Mouse (Mus musculus): ENCODE measurements around the gene Pan3.

Gene Pan3

DNA sequence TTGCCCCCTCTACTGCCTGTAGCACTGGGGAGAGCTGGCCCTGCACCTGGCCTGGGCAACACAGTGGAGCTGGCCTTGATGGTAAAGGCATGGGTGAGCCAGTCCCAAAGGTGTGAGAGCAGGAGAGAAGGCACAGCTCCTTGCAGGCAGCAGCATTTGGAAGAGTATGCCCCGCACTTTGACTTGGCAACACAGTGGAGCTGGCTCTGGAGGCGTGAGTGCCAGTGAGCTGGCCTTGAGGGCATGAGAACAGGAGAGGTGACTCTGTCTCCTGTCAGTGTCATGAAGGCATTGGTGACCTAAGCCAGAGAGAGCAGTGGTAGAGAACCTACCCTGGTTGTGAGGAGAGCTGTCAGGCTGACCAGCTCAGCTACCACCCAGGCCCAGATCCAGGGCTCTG lies 49.4 kb downstream of the Pan3 start:
- DNase-seq (ENCODE audit: low read depth, low spot score) = no peak

DNA sequence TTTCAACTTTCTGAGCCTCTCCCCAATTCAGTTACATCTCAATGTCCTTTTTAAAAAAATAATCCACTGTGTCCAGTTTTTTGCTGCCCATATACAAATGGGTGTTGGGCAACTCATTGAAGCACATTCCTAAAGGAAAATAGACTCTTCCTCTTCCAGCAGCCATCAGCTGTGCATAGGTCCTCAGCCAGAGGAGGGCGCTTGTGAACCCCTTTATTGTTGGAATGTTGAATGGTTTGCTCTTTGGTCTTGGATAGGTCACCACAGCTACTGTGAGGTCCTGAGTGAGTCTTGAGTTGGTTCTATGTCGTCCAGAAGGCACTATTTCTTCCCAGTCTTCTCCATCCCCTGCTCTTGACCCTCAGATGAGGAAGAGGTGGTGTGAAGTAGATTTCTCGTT lies 54.2 kb downstream of the Pan3 start:
- no peak for DNase-seq (ENCODE audit: low read depth, low spot score)

DNA sequence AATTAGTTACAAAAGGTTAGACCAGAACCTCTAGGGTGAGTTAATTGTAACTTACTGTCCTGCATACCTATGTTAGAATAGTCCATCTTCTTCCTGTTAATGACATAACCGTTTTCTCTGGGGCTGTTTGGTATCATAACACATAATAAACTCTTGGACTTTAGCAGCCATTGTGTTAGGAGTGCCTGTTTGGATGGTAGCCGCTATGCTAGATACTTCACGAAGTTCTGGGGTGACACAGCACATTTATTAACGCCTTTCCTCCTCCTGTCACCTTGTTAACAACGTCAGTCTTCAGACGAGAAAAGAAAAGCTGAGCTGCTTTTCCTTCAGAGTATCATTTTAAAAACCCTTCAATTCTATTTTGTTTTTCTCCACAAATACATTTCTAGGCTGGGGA lies 59.3 kb downstream of the Pan3 start:
- DNase-seq (ENCODE audit: low read depth, low spot score) = no peak

DNA sequence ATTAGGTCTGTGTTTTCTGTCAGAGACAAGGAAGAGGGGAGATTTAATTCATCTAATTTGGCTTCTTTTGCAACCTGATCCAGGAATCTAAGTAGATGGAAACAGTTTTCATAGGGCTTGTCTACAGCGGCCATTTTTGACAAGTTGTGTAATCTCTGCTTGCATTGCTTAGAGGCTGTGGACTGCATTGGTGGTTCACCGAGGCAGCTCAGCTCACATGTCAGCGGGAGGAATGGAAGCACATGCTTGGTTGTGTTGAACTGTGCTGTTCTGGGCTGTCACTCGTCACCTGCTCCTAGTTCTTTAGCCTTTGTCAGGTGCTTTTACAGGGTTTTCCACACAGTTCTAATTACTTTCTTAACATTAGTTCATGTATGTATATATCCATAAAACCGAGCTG lies 60.9 kb downstream of the Pan3 start:
- no peak for DNase-seq (ENCODE audit: low read depth, low spot score)

DNA sequence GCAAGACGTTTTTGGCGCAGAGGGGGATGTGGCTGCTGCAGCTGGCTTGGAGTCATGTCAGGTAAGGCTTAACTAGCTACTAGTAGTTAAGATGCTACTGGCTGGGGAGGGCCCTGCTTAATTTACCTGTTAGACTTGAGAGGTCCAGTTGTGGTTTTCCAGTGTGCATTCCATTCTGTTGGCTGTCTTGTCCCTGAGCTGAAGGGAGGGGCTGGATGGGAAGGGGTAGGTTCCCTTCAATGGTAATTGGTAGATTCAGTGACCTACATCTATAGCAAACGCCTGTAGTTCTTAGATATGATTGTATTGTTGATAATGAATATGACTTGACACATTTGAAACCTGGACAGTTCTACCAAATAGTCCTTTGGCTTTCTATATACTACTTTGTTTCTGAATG lies 62.5 kb downstream of the Pan3 start:
- DNase-seq (ENCODE audit: low read depth, low spot score) = no peak

DNA sequence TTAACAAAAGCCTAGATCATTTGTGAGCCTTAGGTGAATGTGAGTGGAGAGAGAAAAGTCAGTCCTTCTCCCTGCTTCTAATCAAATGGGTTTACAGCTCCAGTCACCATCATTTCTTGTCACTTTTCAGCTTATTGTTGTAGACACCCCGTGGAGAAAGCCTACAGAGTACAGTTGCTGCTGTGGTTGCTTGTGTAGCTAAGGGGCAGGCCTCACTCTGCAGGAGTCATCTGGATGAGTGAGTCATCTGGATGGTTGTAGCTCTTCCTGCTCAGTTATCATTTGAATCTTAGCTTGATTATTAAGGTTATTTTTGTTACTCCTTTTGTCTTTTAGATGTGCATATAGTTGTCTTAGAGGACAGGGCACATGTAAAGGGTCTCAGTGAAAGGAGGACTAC lies 63.2 kb downstream of the Pan3 start:
- DNase-seq (ENCODE audit: low read depth, low spot score) = no peak

DNA sequence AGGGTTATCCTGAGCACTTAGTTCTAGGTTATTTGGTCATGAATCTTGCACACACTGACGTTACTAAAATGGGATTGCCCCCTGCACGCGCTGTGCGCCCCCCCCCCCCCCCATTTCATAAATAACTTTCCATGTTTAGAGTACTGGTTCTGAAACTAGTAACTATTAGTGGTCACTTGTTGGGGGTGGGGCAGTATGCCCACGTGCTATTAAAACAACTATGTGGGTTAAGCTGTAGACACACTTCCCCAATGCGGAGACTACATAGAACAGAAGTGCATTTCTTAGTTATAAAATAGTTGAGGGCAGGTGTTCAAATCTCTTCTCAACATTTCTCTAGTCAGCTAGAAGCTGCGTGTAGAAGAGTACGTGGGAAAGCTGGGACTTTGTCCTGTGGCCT lies 63.7 kb downstream of the Pan3 start:
- DNase-seq (ENCODE audit: low read depth, low spot score) = peak; percentile 42

DNA sequence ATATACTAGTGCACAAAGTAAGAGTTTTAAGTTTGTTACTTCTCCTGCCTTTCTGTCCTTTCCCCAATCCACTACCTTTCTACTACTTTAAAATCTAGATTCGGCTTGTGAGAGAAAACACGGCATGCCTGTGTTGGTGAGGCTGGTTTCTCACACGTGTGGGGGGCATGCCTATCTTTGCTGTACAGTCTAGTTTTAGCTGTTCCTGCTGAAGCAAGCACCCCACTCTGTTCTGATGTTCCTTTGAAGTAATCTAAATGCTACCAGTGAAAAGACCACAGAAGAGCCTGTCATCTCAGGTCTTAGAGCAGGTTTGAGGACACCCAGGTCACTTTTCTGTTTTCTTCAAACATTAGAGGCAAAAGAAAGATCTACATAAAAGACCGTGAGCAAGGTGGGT lies 64.4 kb downstream of the Pan3 start:
- no peak for DNase-seq (ENCODE audit: low read depth, low spot score)

DNA sequence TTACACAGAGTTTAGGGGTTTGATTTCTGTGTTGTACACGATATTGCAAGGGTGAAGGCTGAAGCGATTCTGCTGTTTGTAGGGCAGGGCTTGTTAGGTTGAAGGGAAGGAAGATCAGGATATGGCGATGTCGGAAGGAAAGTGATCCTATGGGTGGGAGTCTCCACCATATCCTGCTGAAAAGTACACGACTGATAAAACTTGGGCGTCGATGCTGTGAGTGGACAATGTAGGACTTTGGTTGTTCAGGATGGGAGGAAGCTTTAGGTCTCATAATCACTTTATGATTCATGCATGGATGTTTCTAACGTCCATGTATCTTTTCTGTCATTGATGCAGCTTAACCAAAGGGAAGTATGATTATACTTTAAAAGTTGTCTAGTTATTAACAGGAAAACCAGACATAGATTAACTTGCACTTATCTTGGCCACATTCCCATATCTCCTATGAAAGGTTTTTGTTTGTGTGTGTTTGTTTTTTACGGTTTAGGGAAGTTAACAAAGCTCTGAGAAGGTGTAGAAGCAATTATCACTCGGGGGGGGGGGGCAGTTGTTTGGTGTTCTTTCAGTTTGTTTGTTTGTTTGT lies 64.9 kb downstream of the Pan3 start:
- DNase-seq (ENCODE audit: low read depth, low spot score) = no peak

DNA sequence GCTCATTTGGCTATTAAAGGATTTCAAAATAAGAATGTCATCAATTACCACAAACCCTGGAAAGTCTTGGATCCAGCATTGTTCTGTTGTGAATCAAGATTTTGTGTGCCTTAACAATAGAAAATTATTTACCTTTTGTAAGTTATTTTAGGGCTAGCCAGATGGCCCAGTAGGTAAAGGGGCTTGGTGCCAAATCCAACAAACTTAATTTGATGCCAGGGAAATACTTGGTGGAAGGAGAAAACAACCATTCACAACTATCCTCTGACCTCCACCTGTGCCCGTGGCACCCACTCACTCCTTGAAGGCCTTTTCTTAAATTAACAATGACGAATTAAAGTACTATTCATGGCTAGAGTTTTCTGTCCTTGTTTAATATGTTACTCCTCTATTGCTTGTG lies 66.0 kb downstream of the Pan3 start:
- no peak for DNase-seq (ENCODE audit: low read depth, low spot score)

DNA sequence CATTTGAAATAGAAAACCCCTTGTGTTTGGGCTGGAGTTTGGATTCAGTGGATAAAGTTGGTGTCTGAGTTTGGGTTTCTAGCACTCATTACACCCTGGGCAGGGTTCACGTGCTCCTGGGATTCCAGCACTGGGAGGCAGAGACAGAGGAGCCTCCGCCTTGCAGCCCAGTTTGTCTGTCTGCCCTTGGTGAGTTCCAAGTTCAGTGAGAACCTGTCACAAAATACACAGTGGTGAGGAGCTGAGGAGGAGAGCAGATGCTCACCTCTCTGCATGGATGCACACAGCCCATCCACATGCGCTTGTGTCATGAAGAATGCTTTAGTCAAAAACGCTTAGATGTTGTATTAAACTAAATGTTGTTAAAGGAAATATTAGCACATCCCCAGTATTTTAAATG lies 67.0 kb downstream of the Pan3 start:
- DNase-seq (ENCODE audit: low read depth, low spot score) = no peak

DNA sequence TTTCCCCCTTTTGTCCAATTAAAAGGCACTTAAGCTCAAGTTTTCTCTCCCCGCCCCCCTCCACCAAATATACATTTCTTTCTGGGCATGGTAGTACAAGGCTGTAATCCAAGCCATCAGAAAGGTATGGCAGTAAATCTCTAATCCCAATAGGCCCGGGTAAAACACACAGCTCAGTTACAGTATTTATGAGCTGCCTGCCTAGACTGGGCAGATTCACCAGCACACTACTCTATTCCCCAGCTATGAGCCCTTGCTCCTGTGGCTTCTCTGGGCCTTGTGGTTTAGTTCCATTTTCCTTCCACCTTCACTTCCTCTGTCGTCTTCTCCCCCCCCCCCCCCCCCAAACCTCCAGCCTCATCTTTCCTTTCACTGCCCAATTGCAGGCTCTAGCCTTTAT lies 67.8 kb downstream of the Pan3 start:
- no peak for DNase-seq (ENCODE audit: low read depth, low spot score)

DNA sequence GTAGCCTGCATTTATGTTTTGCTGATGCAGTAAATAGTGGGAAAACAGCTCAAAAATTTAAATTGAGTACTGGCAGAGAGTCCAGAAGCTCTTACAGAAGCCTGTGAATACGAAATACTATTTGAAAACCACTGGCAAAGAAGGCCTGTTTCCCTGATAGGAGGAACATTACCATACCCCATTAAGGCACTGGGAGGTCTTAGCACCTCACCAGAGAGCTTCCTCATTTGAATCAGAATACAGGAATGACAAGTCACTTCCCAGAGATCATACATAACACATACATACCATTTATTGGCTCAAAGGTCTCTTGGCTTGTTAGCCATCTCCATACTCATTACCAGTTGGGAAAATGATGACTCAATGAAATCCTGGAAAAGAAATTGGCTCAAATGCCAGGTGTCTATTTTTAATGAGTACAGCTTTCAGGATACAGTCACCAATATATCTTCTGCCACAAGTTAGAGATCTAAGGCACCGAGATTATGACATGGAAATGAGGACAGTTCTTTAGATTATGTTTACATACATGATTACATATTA lies 71.6 kb downstream of the Pan3 start:
- DNase-seq (ENCODE audit: low read depth, low spot score) = no peak

DNA sequence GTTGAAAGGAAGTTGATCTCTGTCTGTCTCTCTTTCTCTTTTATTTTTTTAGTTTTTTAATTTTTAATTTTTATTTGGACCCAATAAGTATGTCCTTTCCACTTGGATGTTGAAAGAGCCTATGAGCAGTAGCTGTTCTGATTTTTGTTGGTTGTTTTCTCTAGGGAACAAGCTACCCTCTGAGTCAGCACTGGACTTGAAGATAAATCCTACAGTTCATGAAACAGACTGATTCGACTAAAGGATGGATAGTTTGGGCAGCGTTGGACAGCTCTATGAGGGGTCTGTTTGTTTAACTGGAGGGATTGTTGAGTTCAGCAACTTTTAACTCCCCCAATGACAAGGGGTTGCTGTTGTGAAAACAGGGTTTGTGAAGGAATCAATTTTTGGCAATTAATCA lies 73.0 kb downstream of the Pan3 start:
- no peak for DNase-seq (ENCODE audit: low read depth, low spot score)

DNA sequence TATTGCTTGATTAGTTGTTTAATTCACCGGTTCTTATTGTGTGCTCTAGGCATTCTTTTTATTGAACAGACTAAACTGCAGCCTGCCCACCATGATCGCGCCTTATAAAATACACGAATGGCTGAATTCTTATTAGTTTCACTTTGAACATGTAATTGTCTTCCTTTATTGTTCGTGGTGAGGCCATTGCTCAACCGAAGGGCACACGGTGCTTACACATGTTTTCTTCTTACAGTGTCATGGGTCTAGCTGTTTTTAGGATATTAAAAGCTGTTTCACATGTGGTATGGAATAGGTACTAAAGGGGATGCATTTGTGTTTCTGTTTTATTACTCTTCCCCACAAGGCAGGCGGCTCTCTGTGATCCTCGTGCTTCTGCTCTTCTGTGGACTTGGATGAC lies 81.4 kb downstream of the Pan3 start:
- no peak for DNase-seq (ENCODE audit: low read depth, low spot score)

DNA sequence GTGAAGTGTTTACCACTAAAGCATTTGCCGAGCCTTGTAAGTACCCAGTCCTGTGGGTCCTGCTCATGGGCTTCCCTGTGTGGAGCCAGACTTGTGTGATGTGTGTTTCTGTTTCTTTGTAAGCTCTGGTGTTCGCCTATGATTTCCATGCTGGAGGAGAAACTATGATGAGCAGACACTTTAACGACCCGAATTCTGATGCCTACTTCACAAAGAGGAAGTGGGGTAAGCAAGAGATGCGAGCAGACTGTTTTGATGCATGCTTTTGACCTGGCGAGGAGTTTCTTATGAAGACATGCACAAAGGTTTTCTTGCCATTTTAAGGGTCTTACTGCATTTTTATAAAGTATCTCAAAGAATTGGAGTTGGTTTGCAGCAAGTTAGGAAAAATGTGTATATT lies 97.0 kb downstream of the Pan3 start:
- DNase-seq (ENCODE audit: low read depth, low spot score) = no peak

DNA sequence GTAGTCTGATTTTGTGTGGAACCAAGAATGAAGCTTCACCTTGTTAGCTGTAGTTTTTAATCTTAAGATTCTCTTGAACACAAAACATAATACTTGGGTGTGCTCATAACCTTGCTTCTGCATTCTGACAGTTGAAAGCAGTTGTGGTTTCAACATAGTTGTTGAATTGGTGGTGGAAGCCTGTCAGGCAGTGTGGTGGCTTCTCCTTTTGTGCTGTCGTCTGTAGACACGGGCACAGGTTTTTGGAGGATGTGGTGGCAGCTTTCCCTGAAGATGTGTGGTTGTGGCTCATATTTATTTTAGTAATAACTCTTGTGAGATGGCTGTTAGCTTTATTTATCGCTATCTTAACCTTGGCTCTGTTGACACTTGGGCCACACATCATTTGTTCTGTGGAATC lies 97.8 kb downstream of the Pan3 start:
- no peak for DNase-seq (ENCODE audit: low read depth, low spot score)

DNA sequence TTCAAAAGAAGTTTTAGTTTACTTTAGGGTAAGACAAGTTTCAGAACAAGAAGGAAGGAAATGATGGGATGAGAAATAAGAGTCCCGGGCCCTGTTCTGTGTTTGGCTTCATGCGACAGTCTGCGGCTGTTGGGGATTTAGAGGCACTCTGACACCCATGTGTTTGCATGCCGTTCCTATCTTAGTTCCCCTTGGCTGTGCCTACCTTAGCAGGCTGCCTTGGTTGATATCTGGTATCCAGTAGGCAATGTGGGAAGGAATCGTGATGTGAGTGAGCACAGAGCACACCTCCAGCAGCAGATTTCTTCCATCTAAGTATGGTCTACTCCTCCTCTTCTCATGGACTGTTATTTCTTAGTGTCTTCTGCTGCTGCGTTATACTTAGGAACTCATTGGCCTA lies 102.1 kb downstream of the Pan3 start:
- no peak for DNase-seq (ENCODE audit: low read depth, low spot score)

DNA sequence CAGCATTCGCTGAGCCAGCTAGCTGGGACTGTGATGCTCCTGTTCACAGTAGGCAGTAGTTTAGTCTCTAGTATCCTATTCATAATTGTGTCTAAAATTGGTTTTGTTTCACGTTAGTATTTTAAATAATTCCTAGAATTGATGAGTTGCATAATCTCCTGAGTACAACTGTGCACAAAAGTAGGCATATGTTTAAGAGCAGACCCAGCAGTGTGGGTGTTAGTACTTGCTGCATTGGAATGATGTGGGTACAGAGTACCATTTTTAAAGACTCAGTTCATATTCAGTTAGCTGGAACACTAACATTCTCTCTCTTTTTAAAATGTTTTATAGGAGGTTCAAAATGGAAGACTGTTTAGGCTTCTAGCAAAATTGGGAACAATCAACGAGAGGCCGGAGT lies 109.4 kb downstream of the Pan3 start:
- no peak for DNase-seq (ENCODE audit: low read depth, low spot score)

DNA sequence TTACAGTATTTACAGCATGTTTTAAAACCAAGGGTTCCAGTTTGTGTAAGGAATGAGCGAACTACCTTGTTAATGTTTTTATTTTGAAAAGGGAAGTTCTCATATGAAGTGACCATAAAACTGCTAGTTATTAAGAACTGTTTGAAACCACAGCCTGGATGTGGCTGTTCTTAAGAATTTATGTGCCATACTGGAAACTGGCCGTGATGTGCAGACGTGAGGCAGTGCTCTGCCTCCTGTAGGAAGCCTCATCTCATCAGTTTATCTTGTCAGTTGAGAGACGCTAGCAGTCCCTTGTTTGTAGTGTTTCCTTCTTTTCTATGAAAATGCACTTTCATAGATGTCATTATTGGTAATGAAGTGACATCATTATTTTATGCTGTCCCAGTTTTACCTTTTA lies 109.9 kb downstream of the Pan3 start:
- no peak for DNase-seq (ENCODE audit: low read depth, low spot score)

DNA sequence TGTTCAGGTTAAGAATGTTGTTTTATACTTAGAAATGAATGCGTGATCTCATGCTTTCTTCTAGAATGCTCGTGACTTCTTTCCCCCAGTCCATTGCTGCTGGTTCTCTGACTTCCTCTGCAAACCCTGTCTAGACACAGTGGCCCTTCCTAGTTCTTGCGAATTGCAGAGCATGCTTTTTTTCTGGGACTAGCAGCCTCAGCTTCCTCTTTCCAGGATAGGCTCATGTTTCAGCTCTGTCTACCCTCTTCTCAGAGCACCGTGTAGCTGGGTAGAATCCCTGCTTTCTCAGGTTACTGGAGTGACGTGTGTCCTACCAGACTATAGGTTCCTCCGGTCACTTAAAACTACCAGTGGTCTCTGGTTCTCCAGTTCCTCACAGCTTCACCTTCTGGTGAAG lies 112.3 kb downstream of the Pan3 start:
- DNase-seq (ENCODE audit: low read depth, low spot score) = no peak

DNA sequence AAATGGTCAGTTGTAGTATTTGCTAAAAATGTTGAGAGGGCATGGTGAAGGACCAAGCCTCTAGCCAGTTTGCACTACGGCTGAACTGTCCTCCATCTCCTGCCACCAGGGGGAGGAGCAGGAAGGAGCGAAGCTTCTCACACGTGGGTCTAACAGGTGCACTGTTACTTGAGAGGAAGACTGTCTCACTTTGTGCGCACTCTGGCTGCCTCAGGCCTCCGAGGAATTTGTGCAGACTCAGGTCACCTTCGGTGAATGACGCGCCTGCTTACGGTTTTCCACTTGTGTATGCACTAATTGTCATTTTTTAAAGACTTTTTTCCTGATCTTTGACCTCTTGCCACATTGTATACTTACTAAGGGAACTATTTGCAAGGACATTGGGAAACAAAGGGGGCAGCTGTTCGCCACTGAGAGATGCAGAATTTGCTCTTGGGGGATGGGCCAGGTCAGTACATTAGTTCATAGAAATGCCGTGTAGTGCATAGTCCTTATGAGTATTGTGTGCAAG lies 115.8 kb downstream of the Pan3 start:
- peak; percentile 44 for DNase-seq (ENCODE audit: low read depth, low spot score)

DNA sequence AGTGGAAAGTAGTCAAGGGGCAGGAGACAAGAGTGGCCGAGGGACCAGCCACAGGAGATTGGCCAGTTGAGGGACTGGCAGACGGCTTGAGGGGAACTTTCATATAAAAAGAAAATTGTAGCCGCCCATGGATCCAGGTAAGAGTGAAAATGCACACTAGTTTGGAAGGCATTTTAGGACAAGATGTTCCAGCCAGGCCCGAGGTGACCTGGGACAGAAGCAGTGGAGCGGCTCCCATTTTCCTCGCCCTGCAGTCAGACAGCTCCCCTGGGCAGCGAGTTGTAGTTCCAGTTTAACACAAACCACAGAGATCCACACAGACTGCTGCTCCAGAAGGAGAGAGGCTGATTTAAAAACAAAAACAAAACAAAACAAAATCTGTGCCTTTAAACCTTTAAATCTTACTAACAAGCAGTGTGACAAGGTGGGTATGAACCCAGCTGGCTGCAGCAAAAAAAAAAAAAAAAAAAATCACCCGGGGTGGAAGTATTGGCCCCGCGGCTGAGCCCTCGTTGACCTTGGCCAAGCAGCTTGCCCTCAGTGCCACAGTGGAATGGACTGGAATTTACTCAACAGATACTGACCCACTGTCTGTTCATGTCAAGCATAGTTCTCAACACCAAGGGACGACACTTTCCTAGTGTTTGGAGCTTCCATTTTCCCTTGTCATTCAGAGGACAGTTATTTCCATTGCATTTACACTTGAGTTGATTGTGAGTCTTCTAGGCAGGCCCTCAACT lies 119.2 kb downstream of the Pan3 start:
- DNase-seq (ENCODE audit: low read depth, low spot score) = no peak

Data from A20 (cell line).